Mouse (Mus musculus) heart, postnatal 14 days (tissue): ENCODE measurements around the gene Nkpd1. TPM values are rescaled to one million over a fixed set of nuclear protein-coding genes. Genes with fewer than 3 reads are reported as not detected.
A peak's percentile ranks its signal among the peaks of the same experiment; 100 is the strongest.
"Not testable (repeated sequence)": the region's sequence is repeated elsewhere in the genome, so short reads cannot be mapped to it uniquely, and the experiment has no call there.

ENCODE experiments used
- DNase-seq, 2 experiments: peaks; one replicate each; pipeline ENCODE4 v3.0.0; 2021 to 2022
- intact Hi-C: fragments of 180-260 bp; cut with DNase I; formaldehyde crosslinking; loops from one replicate; pipeline ENCODE4 v1.15.1; 2025
- total RNA-seq, 2 experiments: library from RNA; stranded (reverse); gene quantifications; 2 replicates each; pipeline ENCODE4 v1.2.3; 2021

The Nkpd1 gene
- total RNA-seq, 2 experiments from 2014 or later: not detected

GRCm38 (mm10) chr7:19503481-19504068 lies 14.1 kb upstream of the Nkpd1 start:
- peak; percentile 52 to 70 for DNase-seq
- intact Hi-C loops: loop anchor here (5.0 kb wide), 3 partner anchors 41 to 114 kb away; partner anchors contain the start of gene Exoc3l2

- intact Hi-C loops: loop anchor here (2.0 kb wide), 1 partner anchor 70 kb away; the partner anchor contains the start of genes Gemin7 and Zfp296
- DNase-seq: no peak
Observed at GRCm38 (mm10) chr7:19506326-19506725, 11.3 kb upstream of the Nkpd1 start.

GRCm38 (mm10) chr7:19506969-19507611 lies 10.5 kb upstream of the Nkpd1 start:
- peak; percentile 49 to 51 for DNase-seq
- intact Hi-C loops: loop anchor here (2.0 kb wide), 1 partner anchor 70 kb away; the partner anchor contains the start of genes Gemin7 and Zfp296

DNA sequence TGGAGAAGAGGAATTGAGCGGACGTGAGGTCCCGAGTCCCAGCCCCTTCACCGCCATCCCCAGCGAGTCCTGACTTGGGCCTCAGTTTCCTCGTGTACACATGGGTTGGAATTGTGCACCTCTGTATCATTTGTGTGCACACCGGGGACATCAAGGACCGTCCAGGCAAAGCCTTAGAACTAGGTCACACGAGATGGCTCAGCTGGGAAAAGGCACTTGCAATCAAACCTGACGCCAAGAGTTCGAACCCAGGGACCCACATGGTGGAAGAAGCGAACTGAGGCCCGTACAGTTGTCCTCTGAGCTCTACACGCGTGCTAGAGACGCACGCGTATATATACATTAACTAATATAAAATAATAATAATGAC lies 10.0 kb upstream of the Nkpd1 start:
- no peak for DNase-seq
- intact Hi-C loops: loop anchor here (2.0 kb wide), 1 partner anchor 69 kb away; the partner anchor contains the start of genes Gemin7 and Zfp296

- intact Hi-C loops: no loop called here
- DNase-seq: peak; percentile 91 to 93
Observed at GRCm38 (mm10) chr7:19508150-19508923, 9.3 kb upstream of the Nkpd1 start, which contains the start of the genes Bloc1s3 and Trappc6a. Gene Bloc1s3 (minus strand): TSS chr7:19508367. Gene Trappc6a (plus strand): TSS chr7:19508395.

DNA sequence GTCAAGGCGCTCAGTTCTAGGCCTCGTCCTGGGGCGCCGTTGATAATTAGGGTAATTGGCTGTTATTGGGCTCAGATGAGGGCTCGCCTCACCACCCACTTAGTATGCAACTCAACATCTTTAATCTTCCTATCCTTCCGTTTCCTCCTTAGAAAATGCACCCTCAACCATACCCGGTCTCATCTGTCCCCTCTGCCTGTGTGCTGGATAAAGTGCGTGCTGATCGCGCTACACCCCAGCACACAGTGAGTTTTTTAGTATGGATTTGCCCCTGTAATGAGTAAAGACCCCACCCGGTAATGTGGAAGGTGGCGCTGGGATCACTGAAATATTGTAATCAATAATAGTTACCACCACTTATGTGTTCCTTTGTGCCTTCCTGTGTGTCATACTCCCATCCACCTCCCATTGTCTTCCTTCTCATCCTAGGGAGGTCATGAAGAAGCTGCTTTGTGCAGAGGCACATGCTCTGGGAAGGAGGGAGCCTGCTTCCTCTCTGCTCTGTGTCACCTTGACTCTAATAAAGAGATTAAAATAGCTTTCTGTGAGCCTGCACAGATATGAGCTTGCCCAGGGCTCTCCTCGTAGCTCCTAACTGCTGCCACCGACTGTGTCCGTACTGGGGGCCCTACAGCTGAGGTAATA lies 8.6 kb upstream of the Nkpd1 start:
- DNase-seq: no peak
- intact Hi-C loops: no loop called here

DNA sequence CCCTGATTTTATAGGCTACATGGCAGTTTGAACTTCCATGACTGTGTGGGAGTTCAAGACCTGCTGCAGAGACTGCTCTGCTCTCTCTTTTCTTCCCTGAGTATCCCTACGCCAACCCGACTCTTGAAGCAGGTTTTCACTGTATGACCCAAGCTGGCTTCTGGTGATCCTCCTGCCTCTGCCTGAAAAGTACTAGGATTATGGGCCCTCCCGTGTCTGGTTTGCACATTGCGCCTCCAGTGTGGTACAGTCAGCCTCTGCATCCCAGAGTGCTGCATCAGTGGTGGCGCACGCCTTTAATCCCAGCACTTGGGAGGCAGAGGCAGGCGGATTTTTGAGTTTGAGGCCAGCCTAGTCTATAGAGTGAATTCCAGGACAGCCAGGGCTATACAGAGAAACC lies 7.9 kb upstream of the Nkpd1 start:
- intact Hi-C loops: no loop called here

GRCm38 (mm10) chr7:19511934-19512333 lies 5.7 kb upstream of the Nkpd1 start:
- intact Hi-C loops, DNase-seq: not testable (repeated sequence)

More for the DNA sequence above, 7.9 kb upstream of the Nkpd1 start:
- DNase-seq: no peak

GRCm38 (mm10) chr7:19512353-19512752 lies 5.3 kb upstream of the Nkpd1 start:
- intact Hi-C loops: no loop called here
- no peak for DNase-seq

GRCm38 (mm10) chr7:19520032-19520431 lies 2.4 kb downstream of the Nkpd1 start:
- no peak for DNase-seq
- intact Hi-C loops: no loop called here

- intact Hi-C loops: no loop called here
- no peak for DNase-seq
Observed at GRCm38 (mm10) chr7:19523017-19523756, 5.5 kb downstream of the Nkpd1 start.

DNA sequence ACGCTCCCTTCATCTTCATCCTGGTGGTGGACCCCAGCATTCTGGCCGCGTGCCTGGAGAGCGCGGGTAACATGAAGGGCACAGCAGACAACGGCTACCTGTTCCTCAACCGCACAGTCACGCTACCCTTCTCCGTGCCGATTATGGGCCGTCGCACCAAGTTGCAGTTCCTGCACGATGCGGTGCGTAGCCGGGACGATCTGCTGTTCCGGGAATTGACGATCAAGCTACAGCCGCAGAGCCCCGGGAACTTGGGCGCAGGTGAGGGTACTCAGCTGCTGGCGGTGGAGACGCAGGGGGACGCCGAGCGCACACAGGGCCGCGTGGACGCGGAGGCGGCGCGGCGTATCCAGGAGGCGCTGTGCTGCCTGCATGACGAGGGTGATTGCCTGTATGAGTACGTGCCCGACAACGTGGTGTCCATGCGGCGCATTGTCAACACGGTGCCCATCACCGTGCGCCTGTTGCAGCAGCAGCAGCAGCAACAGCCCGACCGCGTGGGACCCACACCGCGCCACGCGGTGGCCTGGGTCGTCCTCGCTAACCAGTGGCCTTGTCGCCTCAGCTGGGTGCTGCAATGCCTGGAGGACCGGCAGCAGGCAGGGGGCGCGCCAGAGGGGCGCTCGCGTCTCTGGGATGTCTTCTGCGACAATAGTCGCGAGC lies 6.2 kb downstream of the Nkpd1 start:
- intact Hi-C loops: no loop called here
- peak; percentile 65 to 70 for DNase-seq

- intact Hi-C loops: no loop called here
- DNase-seq: no peak
Observed at GRCm38 (mm10) chr7:19524420-19525104, 6.9 kb downstream of the Nkpd1 start.

GRCm38 (mm10) chr7:19525105-19525481 lies 7.5 kb downstream of the Nkpd1 start:
- DNase-seq: no peak
- intact Hi-C loops: no loop called here

- intact Hi-C loops: no loop called here
- no peak for DNase-seq
Observed at GRCm38 (mm10) chr7:19531077-19531476, 13.4 kb downstream of the Nkpd1 start.

DNA sequence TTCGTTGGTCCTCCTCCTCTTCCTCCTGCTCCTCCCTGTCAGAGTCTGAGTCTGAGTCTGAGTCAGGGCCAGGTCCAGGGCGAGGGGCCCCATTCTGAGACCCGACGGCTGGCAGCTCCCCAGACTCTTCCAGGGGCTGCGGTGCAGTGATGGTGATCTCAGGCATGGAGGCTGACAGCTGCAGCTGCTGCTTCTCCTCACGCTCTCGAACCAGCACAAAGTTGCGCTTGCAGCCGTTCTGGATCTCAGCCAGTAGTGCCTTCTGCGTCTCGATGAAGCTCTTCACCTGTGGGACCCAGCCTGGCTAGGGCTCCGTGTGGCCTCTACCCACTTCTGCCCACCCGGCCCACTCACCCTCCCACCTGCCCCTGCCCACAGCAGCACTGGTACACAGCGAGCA lies 14.6 kb downstream of the Nkpd1 start:
- intact Hi-C loops: no loop called here

DNA sequence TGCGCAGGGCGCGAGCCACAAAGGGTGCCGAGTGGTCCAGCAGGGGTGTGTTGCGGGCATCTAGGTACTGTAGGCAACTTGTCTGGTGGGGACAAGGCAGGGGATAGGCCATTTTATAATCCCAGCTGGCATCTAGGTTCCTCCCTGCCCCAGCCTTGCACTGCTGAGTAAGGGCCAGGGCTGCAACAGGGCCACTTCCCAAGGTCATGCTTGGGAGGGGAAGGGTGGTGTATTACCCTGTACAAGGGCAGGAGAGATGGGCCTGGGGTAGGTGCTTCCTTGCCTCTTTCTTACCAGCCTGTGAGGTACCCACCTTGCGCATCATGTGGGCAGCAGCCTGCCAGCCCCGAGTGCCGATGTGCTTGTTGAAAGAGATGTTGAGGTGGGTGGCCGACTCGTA lies 17.0 kb downstream of the Nkpd1 start:
- intact Hi-C loops: no loop called here
- DNase-seq: no peak

More for the DNA sequence above, 14.6 kb downstream of the Nkpd1 start:
- no peak for DNase-seq

DNA sequence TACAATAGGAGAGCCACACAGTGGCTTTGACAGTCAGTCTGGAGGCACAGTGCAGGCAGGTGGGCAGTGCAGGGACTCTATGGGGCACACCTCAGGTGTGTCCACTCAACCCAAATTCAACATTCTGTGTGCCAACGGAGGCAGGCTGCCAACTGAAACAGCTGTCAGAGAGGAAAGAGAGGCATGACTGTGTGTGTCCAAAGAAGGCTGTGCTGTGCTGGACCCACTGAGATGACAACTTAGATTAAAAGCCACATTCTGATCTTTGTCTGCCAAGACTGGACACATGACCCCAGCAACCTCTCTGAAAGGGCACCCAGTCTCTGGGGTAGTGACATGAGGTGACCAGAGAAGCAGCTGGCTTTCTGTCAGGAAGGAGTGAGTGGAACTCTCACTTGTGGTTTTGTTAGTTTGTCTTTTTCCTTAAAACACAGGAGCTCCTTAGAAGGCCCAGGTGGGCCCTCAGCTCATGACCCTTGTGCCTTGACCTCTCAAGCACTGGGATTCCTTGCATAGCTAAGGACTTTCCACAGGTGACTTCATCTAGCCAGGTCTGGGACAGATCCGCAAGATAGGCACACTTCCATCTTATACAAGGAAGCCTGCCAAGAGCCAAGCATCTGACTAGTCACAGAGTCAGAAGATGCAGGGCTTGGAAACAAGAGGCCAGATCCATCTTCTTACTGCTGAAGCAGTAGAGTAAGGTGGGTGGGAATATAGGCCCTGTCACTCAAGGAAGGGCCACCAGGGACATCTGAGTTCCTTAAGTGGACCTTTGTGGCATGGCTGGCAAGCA lies 23.3 kb downstream of the Nkpd1 start:
- intact Hi-C loops: no loop called here
- no peak for DNase-seq
